In genomic region chr4:137993291-137993758, GRCm38 (mm10) we compare ENCODE assay signal across 8 mouse cellular contexts. TPM values are rescaled to one million over a fixed set of nuclear protein-coding genes. Genes with fewer than 3 reads are reported as not detected.
DNase-seq lines count a peak whose midpoint lies in the region; ATAC-seq and TF ChIP-seq lines count a peak whose summit lies in the region.

No protein-coding gene starts in this region.

- peaks cover 36% of the 10 kb centered on the region for H3K4me1 ChIP-seq in G1E (ENCODE audit: insufficient read depth, low read depth, low read length)
- H3K4me1 ChIP-seq in cerebellum, adult 2 months (ENCODE audit: control insufficient read depth, insufficient read depth, low read length), result peaks cover 10% of the 10 kb centered on the region; the same call in 1 of the 2 replicates
- peaks cover 20% of the 10 kb centered on the region for H3K4me1 ChIP-seq in forebrain, postnatal 0 days (ENCODE audit: insufficient read depth)
- peaks cover 23% of the 10 kb centered on the region for H3K4me1 ChIP-seq in lung, embryonic 16.5 days (replicated peaks; ENCODE audit: control insufficient read depth, insufficient read depth, low read length)

- ATAC-seq in G1E (ENCODE audit: extremely low read depth, insufficient number of reproducible peaks, low FRiP score, poor library complexity, severe bottlenecking), result peak; percentile 72
- peak; percentile 97 for ATAC-seq in forebrain, postnatal 0 days
- ATAC-seq in hematopoietic stem cell, adult 5-6 weeks (replicated peaks in 1 of 2; ENCODE audit: insufficient read depth in 1 of 2, low FRiP score in 2 of 2, low TSS enrichment in 1 of 2, low read depth in 1 of 2, poor library complexity in 2 of 2, severe bottlenecking in 2 of 2), result peak; percentile 90
- ATAC-seq in lung, embryonic 16.5 days (ENCODE audit: low read depth), result peak; percentile 97

- peaks cover 3% of the 10 kb centered on the region; the same call in 1 of the 2 replicates for H3K9me3 ChIP-seq in G1E (replicated peaks)
- no peaks in the 10 kb centered on the region for H3K9me3 ChIP-seq in forebrain, postnatal 0 days (ENCODE audit: low read length)
- no peaks in the 10 kb centered on the region for H3K9me3 ChIP-seq in lung, embryonic 16.5 days (ENCODE audit: control insufficient read depth, low read length)

- H3K4me3 ChIP-seq in G1E (ENCODE audit: low read depth, low read length), result peak overlapping the region; percentile 81
- H3K4me3 ChIP-seq in cerebellum, adult 2 months (replicated peaks; ENCODE audit: insufficient read depth, low read depth, low read length), result peak overlapping the region; percentile 66
- peak overlapping the region; percentile 94 for H3K4me3 ChIP-seq in forebrain, postnatal 0 days (ENCODE audit: low read depth, low read length)
- H3K4me3 ChIP-seq in lung, embryonic 16.5 days (ENCODE audit: low read length), result peak overlapping the region; percentile 97

- TF ChIP-seq POLR2A in cerebellum, adult 2 months (IDR thresholded peaks at IDR 0.05; ENCODE audit: borderline replicate concordance, insufficient read depth, low read length), result peak; percentile 96

- H3K27ac ChIP-seq in cerebellum, adult 2 months (ENCODE audit: insufficient read depth, low read length), result peak overlapping the region; percentile 50
- H3K27ac ChIP-seq in forebrain, postnatal 0 days (ENCODE audit: low read depth, low read length), result peak overlapping the region; percentile 94
- peak overlapping the region; percentile 89 for H3K27ac ChIP-seq in lung, embryonic 16.5 days (ENCODE audit: low read length)

- peak overlapping the region; percentile 81 for H3K4me2 ChIP-seq in forebrain, postnatal 0 days (ENCODE audit: low read depth)
- peak overlapping the region; percentile 94 for H3K4me2 ChIP-seq in lung, embryonic 16.5 days (ENCODE audit: low read depth, low read length)

- peaks cover 31% of the 10 kb centered on the region for H3K36me3 ChIP-seq in G1E (replicated peaks)
- peaks cover 5% of the 10 kb centered on the region; the same call in 1 of the 2 replicates for H3K36me3 ChIP-seq in forebrain, postnatal 0 days (ENCODE audit: insufficient read depth)
- peaks cover 5% of the 10 kb centered on the region for H3K36me3 ChIP-seq in lung, embryonic 16.5 days (ENCODE audit: control insufficient read depth, insufficient read depth, low read length)

- H3K27me3 ChIP-seq in G1E (ENCODE audit: insufficient read depth, low read length), result peaks cover 43% of the 10 kb centered on the region
- no peaks in the 10 kb centered on the region for H3K27me3 ChIP-seq in cerebellum, adult 2 months (ENCODE audit: control insufficient read depth, insufficient read depth, low read length)
- no peaks in the 10 kb centered on the region for H3K27me3 ChIP-seq in forebrain, postnatal 0 days (ENCODE audit: insufficient read depth, low read length)
- H3K27me3 ChIP-seq in lung, embryonic 16.5 days (ENCODE audit: control insufficient read depth, insufficient read depth, low read depth, low read length), result peaks cover 4% of the 10 kb centered on the region; the same call in 1 of the 2 replicates

- TF ChIP-seq CTCF in G1E (IDR thresholded peaks at IDR 0.05; ENCODE audit: low read depth, low read length), result no peak
- no peak for TF ChIP-seq CTCF in cerebellum, adult 2 months (IDR thresholded peaks at IDR 0.05; ENCODE audit: borderline replicate concordance, insufficient read depth, low read depth, low read length)
- no peak for TF ChIP-seq CTCF in forebrain, postnatal 0 days (IDR thresholded peaks at IDR 0.05; ENCODE audit: low read depth)

- peak overlapping the region; percentile 99 for H3K9ac ChIP-seq in forebrain, postnatal 0 days
- H3K9ac ChIP-seq in lung, embryonic 16.5 days (ENCODE audit: low read length), result peak overlapping the region; percentile 96

- 1% methylated on average over 59 of the region's 59 CpGs for WGBS in cerebellum, adult 2 months
- WGBS in forebrain, postnatal 0 days, result under 1% methylated on average over 38 of the region's 59 CpGs
- under 1% methylated on average over 53 of the region's 59 CpGs for WGBS in lung, embryonic 16.5 days

- DNase-seq in G1E (ENCODE audit: low spot score), result peak; percentile 96
- DNase-seq in cerebellum, adult 2 months, result peak; percentile 99 to 100
- peak; percentile 99 for DNase-seq in forebrain, postnatal 0 days
- peak; percentile 90 for DNase-seq in layer of hippocampus, adult 9-10 months (ENCODE audit: low spot score)
- peak; percentile 100 for DNase-seq in ovary, postnatal 10 days (ENCODE audit: low spot score)
- DNase-seq in thymus, postnatal 10 days (ENCODE audit: low spot score in 2 of 2), result peak; percentile 97 to 100

RNA-seq across cellular contexts. Expression of gene Eif4g3, which starts 0.5 kb away (rescaled TPM):
- total RNA-seq in G1E (2014; fragmentation: Nextera tagmentation) (77.8 and 97.9 TPM in 2 replicates), G1E (2017) (24.7 and 25.5 TPM in 2 replicates)
- 72.3 and 85.9 TPM in 2 replicates for polyA plus RNA-seq in G1E (2012)
- 156 and 160 TPM in 2 replicates for polyA plus RNA-seq in cerebellum, adult 2 months (2012; rRNA removed)
- 61.9 and 67.0 TPM in 2 replicates for total RNA-seq in forebrain, postnatal 0 days (2014; rRNA removed)
- polyA plus RNA-seq in forebrain, postnatal 0 days (2015; fragmentation: Nextera tagmentation; extraction: Ambion mirVana), result 28.8 and 38.4 TPM in 2 replicates
- 41.2 and 51.2 TPM in 2 replicates for total RNA-seq in hematopoietic stem cell, adult 5-6 weeks (2017)
- 23.8 and 24.8 TPM in 2 replicates for polyA plus RNA-seq in lung, embryonic 16.5 days (2015; fragmentation: Nextera tagmentation; extraction: Ambion mirVana)

Comparison
In these comparisons a context has a peak if more than half of its experiments do, and no peak if none do; other contexts are left out.
1. Peak in every context shown above with its lines: DNase-seq, ATAC-seq, H3K4me3 ChIP-seq and H3K27ac ChIP-seq.